Mouse (Mus musculus): Measurements from ENCODE around the gene Aebp2. TPM values are rescaled to one million over a fixed set of nuclear protein-coding genes. Genes with fewer than 3 reads are reported as not detected.
A peak's percentile ranks its signal among the peaks of the same experiment; 100 is the strongest.
"Not testable (repeated sequence)": the region's sequence is repeated elsewhere in the genome, so short reads cannot be mapped to it uniquely, and the experiment has no call there.

Aebp2 gene
- total RNA-seq, 2 experiments from 2014 or later, result 61.0 to 63.3 TPM

DNA sequence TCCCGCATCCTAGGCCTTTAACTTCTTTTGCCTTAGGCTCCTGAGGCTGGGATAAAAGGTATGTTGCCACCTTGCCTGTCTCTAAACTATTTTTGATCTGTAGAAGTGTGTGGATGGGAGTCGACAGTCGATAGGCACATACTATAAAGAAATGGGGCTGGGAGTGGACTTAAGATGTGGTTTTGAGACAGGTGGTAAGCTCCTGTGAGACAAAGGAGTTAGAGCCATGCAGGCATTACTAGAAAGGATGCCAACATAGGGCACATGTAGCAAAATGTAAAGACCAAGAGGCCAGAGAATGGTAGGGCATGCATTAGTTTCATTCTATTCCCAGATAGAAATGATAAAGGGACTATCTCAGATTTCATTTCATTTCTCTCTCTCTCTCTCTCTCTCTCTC, 34.5 kb downstream of the Aebp2 start:
- DNase-seq, result no peak

DNA sequence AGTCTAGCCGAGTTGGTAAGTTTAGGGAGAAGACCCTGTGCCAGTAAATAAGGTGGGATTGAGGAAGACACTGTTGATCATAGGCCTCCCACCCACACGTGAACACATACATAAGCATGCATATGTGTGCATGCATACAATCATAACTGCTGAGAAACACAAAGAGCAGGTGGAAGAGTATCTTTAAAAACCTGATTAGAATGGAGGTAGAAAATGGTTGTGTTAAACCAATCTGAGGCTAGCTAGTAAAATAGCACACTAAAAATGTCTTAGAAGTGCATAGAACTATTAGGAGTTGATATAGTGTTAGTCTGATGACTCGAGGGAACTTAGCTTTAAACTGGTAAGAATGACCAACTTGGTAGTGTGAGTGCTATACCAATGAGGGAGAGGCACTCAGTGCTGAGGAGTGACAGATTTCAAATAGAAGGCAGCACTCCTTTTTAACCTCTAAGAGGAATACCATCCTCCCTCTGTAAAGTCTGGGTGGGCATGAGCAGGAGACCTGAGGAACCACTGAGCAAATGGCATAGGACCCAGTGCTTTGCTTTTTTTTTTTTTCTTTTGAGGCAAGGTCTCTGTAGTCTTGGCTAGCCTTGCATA, 35.6 kb downstream of the Aebp2 start:
- no peak for DNase-seq

DNA sequence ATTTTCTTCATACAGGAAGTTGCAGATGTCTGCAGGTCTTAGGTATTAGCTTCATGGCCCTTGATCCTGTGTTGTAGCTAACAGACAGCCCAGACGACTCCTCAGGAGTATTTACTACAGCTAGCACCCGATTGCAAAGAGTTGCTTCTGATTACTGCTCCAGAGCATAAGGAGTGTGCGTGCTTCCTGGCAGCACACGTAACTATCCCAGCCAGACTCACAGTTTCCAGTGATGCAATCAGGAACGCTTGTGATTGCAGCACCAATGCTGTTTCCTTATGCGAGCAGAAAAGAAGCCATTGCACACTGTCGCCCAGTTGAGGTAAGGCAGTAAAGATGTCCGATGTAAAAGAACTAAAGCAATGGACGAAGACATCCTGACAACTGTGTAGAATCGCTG, 38.6 kb downstream of the Aebp2 start:
- DNase-seq, result no peak

DNA sequence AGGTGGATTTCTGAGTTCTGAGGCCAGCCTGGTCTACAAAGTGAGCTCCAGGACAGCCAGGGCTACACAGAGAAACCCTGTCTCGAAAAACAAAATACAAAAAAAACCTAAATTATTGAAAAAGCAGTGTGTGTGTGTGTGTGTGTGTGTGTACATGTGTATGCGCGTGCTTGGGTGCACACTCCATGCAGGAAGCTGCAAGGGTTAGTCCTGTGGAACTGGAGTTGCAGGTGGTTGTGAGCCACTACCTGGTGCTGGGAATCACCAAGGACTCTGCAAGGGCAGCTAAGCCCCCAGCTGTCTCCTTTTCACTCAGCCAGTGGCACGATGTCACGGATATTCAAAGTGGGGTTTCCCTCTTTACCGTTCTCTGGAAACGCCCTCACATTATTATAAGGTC, 39.3 kb downstream of the Aebp2 start:
- DNase-seq, result no peak

DNA sequence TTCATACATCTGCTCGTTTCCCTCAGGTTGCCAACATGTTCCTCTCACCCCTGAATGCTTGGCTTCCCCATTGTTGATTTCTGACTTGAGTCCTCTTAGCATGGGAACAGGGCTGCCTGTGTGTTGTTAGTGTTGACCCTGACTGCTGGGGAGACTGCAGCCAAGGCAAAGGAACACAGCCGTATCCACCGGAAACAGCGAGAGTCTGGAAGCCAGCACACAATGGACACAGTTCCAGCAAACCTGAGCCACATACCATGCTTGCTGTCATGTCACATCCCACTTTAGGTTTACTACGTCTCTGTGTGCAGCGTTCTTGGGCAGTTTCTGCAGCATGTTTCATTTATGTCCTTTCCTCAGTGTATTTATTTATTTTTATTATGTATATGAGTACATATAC, 39.8 kb downstream of the Aebp2 start:
- no peak for DNase-seq

DNA sequence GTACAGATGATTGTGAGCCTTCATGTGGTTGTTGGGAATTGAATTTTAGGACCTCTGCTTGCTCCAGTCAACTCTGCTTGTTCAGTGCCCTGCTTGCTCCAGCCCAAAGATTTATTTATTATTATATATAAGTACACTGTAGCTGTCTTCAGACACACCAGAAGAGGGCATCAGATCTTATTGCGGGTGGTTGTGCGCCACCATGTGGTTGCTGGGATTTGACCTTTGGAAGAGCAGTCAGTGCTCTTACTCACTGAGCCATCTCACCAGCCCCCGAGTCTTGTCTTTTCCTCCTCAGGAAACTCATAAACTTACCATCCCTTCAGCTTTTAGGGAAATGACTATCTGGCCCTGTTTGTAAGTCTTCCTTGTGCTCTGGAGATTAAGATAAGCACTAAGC, 40.2 kb downstream of the Aebp2 start:
- not testable (repeated sequence) for DNase-seq

DNA sequence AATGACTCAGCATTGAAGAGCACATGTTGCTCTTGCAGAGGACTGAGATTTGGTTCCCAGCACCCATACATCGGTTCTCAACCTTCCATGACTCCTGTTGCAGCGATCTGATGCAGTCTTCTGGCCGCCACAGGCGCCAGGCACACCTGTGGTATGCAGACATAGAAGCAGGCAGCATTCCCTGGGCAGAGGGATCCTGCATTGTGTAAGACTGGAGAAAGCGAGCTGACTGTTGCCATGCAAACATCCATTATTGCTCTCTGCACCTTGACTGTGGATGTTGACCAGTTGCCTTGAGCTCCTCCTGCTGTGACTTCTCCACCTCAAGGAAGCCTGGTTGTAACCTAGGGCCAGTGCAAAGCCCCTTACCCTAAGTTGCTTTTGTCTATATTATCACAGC, 42.1 kb downstream of the Aebp2 start:
- DNase-seq, result no peak

DNA sequence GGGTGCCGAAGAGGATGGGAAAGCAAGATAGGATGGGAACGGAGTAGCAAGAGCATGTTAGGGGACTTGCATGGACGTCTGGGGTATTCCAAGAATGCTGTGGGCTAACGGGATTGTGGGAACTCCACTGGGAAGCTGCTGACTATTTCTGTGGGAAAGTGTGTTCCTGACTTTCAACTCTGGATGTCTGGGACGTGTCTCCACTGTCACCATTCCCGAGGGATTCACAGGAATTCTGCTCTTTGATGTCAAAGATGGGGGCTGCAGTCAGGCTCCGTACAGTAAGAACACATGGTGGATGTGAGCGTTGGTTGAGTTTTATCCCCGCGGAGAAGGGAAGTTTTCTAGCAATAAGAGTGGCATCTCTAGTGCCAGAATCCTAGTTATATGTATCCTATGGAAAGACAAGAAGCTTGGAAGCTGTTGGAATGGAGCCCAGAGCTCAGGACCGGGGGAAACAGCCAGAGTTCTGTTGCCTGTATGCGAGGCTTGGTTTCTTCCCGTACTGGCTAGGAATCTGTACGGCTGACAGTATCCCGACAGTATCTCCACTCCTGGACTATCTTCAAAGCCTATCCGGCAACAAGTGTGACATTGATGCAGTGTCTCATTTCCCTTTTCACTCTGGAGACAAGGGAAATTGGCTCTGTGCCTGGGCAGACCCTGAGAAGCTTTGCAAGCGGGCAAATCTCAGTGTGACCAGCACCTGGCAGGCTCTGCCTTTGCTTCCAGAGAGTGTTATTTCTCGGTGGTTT, 44.2 kb downstream of the Aebp2 start:
- no peak for DNase-seq

DNA sequence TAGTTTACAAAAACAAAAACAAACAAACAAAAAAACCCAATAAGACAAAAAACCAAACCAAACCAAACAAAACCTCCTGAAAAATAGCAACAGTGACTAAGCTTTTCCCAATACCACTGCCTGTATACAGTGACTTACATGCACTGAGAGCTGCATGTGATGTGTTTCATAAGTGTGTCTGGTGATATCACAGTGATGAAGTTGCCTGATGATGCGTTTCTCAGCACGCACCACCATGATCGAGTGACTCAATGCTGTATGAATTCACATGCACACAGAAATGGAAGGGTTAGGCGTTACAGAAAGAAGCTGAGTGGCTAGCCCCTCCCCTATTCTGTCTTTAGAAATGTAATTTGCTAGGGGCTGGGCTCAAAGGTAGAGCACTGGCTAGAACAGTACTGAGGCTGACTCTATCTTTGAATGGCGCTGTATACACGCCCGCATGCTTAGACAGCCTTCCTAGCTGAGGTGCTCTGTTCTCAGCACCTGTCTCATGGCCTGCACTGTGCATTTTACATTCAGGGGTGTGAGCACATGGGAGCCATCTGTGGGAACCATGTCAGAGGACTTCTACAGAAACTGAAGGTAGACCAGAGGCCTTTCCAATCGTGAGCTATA, 44.9 kb downstream of the Aebp2 start:
- no peak for DNase-seq

DNA sequence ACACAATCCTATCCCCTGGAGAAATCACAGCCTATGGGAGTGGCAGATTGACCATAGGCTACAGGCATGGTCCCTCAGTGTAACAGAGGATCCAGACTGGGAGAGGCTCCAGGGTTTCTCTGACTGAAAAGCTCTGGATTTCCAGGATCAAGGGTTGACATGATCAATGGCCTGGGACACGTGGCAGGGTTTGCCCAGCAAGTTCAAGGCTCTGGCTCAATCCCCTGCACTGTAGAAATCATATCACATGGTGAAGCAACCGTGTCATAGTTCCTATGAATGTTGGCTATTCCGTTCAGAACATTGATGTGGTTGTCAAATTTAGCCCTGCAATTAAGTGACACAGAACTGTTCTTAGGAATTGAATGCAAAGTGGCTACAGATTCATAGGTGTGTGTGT, 52.0 kb downstream of the Aebp2 start:
- DNase-seq, result no peak

DNA sequence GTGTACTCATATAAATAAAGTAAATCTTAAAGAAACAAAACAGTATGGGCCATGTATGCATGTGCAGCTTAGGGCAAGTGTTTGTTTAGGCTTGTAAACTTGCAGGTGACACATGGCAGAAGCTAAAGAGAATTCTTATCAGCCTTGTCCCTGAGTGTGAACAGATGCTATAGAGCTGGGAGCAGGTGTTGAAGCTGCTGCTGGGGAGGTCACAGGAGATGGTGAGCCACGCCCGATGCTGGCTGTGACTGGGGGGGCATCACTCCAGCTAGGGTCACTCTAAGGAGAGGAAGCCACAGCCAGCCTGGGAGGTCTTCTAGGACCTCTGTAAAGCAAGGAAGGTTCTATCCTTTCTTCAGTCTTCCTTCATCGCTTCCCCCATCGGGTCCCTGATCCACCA, 53.6 kb downstream of the Aebp2 start:
- DNase-seq, result no peak

DNA sequence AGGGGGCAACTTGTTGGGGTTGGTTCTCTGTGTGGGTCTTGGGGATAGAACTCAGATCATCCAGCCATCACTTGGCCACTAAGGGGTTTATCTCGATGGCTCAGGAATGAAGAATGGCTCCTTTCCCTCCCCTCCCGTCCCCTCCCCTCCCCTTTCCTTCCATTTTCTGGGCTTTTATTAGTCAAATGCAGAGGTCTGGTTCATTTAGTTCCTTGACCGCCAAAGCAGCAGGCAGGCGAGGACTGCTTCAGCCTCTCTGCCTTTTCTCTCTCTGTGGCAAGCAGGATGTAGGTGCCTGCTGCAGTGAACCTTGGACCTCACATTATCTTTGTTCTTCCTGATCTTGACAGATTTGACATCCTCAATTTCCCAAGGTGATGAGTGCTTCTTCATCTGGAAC, 54.6 kb downstream of the Aebp2 start:
- no peak for DNase-seq

DNA sequence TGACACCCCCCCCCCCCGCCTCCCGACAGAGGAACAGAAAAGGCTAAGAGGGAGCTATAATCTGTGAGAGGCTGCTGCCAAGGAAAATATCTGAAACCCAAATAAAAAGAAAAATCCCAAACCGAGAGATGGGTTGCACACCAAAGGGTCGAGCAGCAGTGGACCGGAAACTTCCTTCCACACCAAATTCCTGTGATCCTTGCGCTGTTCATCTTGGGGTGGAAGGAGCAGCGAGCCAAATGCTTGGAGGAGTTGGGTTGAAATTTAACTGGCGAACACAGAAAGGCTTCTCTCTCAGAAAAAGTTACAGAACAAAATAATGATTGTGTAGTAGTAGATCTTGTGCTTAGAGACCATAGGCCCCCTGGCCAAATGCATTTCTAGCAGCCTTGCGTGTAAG, 55.5 kb downstream of the Aebp2 start:
- DNase-seq, result no peak

DNA sequence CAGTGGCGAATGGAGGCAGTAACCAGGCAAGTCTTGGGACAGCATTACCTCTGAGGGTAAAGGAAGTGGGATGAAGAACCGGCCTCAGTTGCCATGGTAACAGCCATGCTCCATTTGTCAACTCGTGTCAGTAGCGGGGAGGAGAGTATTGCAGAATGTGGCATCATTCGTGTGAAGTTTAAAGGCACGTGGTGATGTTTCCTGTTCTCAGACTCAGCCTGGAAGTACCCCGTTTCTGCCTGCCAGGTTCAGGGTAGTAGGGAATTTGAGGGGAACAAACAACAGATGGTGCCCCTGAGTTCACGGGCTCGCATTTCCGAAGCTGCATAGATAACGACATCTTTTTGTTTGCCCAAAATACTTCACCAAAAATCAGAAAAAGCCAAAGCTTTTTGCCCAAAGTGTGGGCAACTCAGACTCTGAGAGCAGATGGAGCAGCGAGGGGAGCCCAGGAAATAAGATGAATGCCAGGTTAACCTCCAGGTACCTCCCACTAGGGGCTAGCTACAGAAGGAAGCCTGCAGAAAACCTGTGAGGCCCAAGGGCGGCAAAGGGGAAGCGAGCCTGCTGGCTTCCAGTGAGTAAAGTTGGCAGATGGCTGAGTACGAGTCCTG, 56.3 kb downstream of the Aebp2 start:
- peak; percentile 29 to 45 for DNase-seq

DNA sequence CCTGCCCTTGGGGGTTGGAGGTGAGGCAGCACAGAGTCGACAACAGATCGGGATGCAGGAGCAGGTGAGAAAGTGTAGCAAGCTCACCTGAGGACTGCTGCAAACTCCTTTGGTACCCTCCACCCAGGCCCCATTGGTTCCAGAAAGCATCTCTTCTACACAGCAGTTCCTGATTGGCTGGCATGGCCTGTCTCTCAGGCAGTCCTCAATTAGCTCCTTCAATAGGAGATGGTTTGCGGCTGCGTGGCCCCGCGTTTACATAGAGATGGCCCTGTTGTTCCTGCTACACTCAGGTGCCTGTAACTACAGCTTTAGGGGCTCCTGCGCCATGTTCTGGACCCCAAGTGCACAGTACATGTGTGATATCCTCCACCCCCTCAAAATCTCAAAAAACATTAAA, 58.2 kb downstream of the Aebp2 start:
- DNase-seq, result no peak

DNA sequence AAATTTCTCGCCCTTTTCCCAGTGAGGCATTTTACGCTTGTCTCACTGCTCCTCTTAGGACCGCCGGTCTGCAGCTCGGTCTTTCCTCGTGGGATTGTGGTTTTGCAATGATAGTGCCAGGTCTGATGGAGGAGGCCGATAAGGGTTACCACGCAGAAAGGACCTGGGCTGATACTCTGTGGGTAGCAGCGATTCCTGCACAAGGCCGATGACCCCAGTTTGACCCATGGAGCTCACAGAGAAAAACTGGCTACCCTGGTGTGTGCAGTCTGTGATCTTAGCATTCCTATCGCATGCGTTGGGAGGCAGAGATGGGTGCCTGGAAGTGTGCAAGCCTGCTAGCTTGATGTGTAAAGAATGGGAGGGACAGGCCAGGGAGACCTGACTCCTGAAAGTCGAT, 60.4 kb downstream of the Aebp2 start:
- no peak for DNase-seq

DNA sequence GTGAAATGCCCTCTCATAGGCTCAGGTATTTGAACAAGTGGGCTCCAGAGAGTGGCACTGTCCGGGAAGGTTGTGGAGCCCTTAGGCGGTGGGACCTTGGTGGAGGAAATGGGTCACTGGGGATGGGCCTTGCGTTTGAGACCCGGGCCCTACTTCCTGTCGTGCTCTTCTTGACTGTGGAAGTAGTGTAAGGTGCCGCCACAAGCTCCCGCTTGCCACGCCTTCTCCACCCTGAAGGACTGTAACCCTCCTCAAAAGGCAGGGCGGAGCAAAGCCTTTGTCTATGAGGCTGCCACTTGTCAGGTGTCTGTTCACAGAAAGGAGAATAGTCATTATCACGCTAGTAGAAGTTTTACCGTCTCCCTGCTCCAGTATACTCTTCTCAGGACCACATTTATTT, 61.9 kb downstream of the Aebp2 start:
- no peak for DNase-seq

DNA sequence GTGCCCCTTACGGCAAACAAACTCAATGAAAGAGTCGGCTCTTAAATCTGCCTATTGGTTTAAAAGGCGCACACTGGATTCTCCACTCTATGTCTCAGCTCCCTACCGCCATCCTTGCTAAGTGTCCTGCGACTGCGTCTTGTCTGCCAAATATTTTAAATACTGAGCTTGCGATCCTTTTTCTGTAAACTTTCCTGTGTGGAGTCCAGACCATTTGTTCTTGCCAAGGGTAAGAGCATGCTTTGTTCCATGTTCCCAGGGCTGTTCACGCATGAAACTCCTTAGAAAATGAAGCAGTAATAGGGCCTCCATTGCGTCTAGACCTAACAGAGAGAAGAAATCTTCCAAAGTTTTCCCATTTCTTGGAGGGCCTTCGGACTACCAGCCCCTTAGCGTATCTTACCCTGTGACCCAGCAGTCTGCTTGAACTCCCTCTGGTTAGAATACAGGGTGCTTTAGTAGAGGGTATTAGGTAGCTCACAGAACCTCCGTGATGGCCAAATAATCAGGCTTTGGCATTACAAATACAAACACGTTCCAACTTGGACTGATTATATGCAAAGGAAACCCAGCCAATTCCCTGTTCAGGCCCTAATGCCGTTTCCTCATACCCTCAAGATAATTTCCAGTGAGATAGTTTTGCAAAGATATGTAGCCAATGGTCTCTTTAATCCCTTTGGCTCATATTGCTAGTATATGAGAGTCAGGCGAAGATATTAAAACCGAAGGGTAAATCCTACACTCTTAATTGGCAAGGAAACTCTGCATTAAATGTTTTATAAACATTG, 67.3 kb downstream of the Aebp2 start:
- no peak for DNase-seq

DNA sequence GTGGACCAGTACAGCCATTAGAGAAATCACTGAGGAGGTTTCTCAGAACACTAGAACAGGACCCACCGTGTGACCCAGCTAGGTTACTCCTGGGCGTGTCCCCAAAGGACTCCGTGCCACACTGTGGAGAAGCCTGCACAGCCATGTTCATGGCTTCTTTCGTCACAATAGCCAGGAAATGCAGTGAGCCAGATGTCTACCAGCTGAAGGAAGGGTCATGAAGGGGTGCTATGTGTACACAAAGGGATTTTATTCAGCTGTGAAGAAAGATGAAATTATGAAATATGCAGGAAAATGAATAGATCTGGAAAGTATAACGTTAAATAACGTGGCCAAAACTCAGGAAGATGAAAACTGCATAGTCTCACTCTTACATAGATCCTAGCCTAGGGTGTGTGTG, 69.7 kb downstream of the Aebp2 start:
- DNase-seq, result no peak

DNA sequence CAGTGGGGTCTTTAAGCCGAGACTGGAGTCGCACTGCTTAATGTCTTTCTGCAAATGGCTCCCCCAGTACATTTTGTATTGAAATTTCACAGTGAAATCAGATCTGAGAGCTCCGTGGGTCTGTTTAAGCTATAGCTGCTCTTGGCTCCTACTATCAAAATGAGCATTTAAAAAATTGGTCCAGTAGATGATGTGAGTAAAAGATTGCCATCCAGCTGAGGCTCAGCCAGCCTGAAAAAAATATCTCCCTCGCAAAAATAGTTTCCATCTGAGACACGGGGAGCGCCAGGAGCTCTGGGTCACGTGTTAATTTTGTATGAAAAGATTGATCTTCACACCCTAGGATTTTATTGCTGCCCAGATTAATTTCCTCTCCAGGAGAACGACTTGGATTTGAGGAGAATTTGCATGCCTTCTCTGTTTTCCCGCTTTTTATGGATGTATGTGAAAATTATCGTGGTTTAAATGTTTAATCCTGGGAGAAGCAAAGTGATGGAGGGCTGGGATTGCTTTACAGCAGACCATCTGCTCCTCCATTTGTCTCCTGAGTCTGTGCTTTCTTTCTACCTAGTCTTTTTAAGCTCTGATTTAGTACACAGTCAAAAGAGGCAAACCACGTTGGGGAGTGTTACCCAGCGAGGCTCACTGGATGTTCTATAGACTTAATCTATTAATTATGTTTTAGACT, 73.9 kb downstream of the Aebp2 start:
- no peak for DNase-seq

DNA sequence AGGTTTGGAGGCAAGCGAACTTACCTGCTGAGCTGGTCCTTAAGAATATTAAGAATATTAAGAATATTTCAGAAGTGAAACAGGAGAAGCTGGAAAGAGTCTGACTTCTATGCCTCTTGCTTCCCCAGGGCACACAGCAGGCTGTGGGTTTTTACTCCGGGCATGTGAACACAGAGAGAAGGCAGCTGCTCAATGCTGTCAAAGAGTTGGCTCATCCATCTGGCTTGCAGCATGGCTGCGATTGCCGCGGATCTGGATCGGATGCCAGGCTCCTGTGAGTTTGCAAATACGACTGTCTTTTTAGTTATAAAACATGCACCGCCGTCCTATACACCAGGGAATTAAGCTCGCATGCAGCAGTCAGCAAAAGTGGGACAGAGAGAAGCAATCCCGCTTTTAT, 75.5 kb downstream of the Aebp2 start:
- DNase-seq, result peak; percentile 77 to 80

DNA sequence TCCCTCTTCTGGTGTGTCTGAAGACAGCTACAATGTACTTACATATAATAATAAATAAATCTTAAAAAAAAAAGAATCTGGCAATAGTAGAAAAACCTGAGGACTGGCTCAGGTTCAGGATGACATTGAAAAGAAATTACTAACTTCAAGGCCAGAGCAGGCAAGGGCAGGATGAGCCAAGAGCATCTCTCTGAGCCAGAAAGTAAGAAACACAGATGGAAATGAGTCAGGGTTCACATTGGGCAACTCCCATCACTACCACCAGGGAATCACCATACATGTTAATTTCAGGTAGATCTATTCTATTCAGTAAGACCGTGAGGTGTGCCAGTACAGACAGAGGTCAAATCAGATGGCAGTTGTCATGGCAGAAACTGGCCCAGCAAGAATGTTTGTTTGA, 76.1 kb downstream of the Aebp2 start:
- DNase-seq, result no peak
